Mouse (Mus musculus) limb, embryonic 11.5 days (tissue): ENCODE data around the gene Atxn1. TPM values are rescaled to one million over a fixed set of nuclear protein-coding genes. Genes with fewer than 3 reads are reported as not detected.

ENCODE experiments used
- ATAC-seq: fragments of 200-750 bp; cut with Nextera tagmentation; 2 replicates; pipeline ENCODE4 v1.8.0; 2017; ENCODE audit warnings: low read depth; ENCODE audit not compliant: insufficient number of reproducible peaks, low FRiP score, low TSS enrichment
- DNase-seq: peaks from one replicate; pipeline ENCODE4 v3.0.0-alpha.2; 2015; ENCODE audit warnings: low spot score
- H3K27ac ChIP-seq: fragments of 300-500 bp; sonication (generic); replicated peaks from 2 replicates; pipeline ENCODE4 v1.5.1; 2014; ENCODE audit warnings: low read depth, mild to moderate bottlenecking, low read length
- H3K27me3 ChIP-seq: fragments of 300-500 bp; sonication (generic); 2 replicates; pipeline ENCODE4 v1.6.1; 2014; ENCODE audit warnings: mild to moderate bottlenecking, low read length, mixed read lengths; ENCODE audit not compliant: control insufficient read depth, insufficient read depth
- H3K36me3 ChIP-seq: fragments of 300-500 bp; sonication (generic); 2 replicates; pipeline ENCODE4 v1.6.1; 2014; ENCODE audit warnings: mild to moderate bottlenecking, low read length, moderate library complexity, mixed read lengths; ENCODE audit not compliant: control insufficient read depth, insufficient read depth
- H3K4me1 ChIP-seq: fragments of 300-500 bp; sonication (generic); 2 replicates; pipeline ENCODE4 v1.6.1; 2014; ENCODE audit warnings: low read length, mixed read lengths; ENCODE audit not compliant: control insufficient read depth, insufficient read depth
- H3K4me2 ChIP-seq: fragments of 300-500 bp; sonication (generic); 2 replicates; pipeline ENCODE4 v1.6.1; 2014; ENCODE audit warnings: low read depth, mild to moderate bottlenecking, moderate library complexity; ENCODE audit not compliant: severe bottlenecking
- H3K4me3 ChIP-seq: fragments of 300-500 bp; sonication (generic); 2 replicates; pipeline ENCODE4 v1.5.1; 2014; ENCODE audit warnings: low read depth, low read length
- H3K9ac ChIP-seq: fragments of 300-500 bp; sonication (generic); 2 replicates; pipeline ENCODE4 v1.6.1; 2014; ENCODE audit warnings: mild to moderate bottlenecking, low read length
- H3K9me3 ChIP-seq: fragments of 300-500 bp; sonication (generic); 2 replicates; pipeline ENCODE4 v1.6.1; 2016; ENCODE audit warnings: low read length; ENCODE audit not compliant: control insufficient read depth
- WGBS: fragments of 180-500 bp; shearing (Covaris S2); extraction: QIAGEN DNeasy Blood & Tissue Kit; methylation state at CpG from one replicate; pipeline ENCODE4 v1.1.7; 2014; 5-methylcytosine and 5-hydroxymethylcytosine counted together
- polyA plus RNA-seq: library from polyadenylated mRNA; unstranded; fragments of >200 nt; fragmentation: Nextera tagmentation; extraction: Ambion mirVana; gene quantifications from 2 replicates; pipeline ENCODE4 v1.2.1, GENCODE M21; 2014

The Atxn1 gene
- polyA plus RNA-seq, 1 experiment from 2014 or later = 1.5 TPM

DNA sequence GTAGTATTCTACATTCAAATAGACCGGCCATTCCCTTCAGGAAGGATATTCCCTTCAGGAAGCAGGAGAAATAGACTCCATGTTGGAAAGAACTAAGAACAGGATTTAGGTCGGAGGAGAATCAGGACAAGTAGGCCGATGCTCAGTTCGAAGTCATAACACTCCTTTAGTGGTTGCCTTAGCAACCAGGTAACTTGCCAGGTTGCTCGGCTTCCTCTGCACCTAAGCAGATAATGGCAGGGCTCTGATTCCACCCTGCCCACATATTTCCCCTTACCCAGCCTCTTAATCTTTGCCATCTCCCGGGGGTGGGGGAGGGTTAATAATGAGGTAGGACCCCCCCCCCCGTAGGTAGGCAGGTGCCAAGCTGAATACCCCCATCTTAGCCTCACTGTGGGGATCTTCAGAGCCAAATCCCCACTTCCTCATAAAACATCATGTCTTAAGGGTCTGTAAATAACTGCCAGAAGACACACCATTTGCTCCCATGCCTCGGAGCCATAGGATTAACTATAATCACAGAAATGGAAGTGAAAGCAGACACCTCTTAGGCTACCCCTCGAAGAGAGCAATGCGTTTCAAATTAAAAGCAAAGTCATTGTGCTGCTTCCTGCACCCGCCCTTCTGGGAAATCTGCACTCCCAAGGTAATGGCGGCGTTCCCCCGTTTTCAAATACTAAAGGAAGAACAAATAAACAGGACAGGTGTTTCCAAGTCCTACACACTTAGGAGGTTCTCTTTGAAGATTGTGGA lies 240.1 kb downstream of the Atxn1 start:
- Histone ChIP-seq H3K36me3 (no peaks in the 10 kb centered on the region), H3K4me1 (0 out of 2 replicates have a peak, but pooled peaks cover 4% of the 10 kb centered on the region), H3K4me3 (no peak overlapping the region), H3K9ac (no peak overlapping the region), H3K9me3 (no peaks in the 10 kb centered on the region), H3K4me2 (no peak overlapping the region), H3K27me3 (no peaks in the 10 kb centered on the region), H3K27ac (no peak overlapping the region)
- 58% methylated on average over 14 of the region's 14 CpGs for WGBS
- no peak for ATAC-seq
- DNase-seq = no peak

GRCm38 (mm10) chr13:45722885-45723284 lies 241.9 kb downstream of the Atxn1 start:
- no peak overlapping the region for H3K4me3 ChIP-seq
- DNase-seq (no peak), ATAC-seq (no peak)
- no peak overlapping the region for H3K4me2 ChIP-seq
- no peaks in the 10 kb centered on the region for H3K9me3 ChIP-seq
- 0 out of 2 replicates have a peak, but pooled peaks cover 4% of the 10 kb centered on the region for H3K4me1 ChIP-seq
- no peak overlapping the region for H3K9ac ChIP-seq
- no peaks in the 10 kb centered on the region for H3K36me3 ChIP-seq
- no peaks in the 10 kb centered on the region for H3K27me3 ChIP-seq
- WGBS = 91% methylated on average over 5 of the region's 5 CpGs
- H3K27ac ChIP-seq = no peak overlapping the region

DNA sequence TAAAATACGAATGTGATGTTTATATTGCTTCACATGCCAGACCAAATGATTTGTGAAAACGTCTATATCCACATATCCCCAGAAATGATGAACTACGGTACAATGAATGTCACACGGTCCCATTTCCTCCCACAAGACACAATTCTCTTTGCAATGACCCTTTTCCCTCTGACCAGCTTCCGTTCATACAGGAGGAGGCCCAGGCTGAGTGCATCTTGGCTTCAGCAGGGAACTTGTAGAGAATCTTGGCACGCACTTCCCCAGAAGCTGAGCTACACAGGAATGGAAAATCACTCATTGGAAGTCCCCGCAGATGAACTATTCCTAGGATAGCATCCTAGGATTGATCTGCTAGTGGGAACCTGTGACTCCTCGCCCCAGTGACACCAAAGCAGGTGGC lies 243.2 kb downstream of the Atxn1 start:
- WGBS = 86% methylated on average over 8 of the region's 8 CpGs
- ATAC-seq (no peak), DNase-seq (no peak)
- no peak overlapping the region for H3K4me3 ChIP-seq
- H3K4me1 ChIP-seq = 0 out of 2 replicates have a peak, but pooled peaks cover 4% of the 10 kb centered on the region
- H3K4me2 ChIP-seq = no peak overlapping the region
- H3K9ac ChIP-seq = no peak overlapping the region
- H3K9me3 ChIP-seq = no peaks in the 10 kb centered on the region
- no peaks in the 10 kb centered on the region for H3K36me3 ChIP-seq
- H3K27ac ChIP-seq = no peak overlapping the region
- no peaks in the 10 kb centered on the region for H3K27me3 ChIP-seq

DNA sequence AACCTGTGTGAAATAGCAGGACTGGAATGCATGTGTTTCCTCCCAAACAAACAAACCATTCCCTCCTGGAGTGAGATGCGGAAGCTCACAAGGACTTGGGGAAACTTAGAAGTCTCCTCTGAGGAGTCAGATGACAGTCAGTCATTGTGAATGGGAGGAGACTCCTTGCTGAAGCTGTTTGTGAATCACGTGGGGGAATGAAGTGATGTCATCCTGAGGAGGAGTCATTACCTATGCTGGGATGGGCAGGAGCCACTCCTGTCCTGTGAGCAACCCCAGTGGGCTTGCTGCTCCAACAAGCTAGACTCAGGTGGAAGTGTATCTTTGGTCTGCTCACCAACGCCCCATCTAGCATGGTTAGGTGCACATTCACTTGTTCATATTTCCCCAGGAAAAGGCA lies 246.0 kb downstream of the Atxn1 start:
- WGBS = 43% methylated on average over 3 of the region's 3 CpGs
- Histone ChIP-seq H3K4me2 (no peak overlapping the region), H3K4me1 (no peaks in the 10 kb centered on the region), H3K4me3 (no peak overlapping the region), H3K9ac (no peak overlapping the region), H3K9me3 (no peaks in the 10 kb centered on the region), H3K27me3 (no peaks in the 10 kb centered on the region), H3K27ac (no peak overlapping the region), H3K36me3 (no peaks in the 10 kb centered on the region)
- no peak for ATAC-seq
- no peak for DNase-seq

- Histone ChIP-seq H3K27me3 (no peaks in the 10 kb centered on the region), H3K9ac (no peak overlapping the region), H3K27ac (no peak overlapping the region), H3K4me3 (no peak overlapping the region), H3K4me1 (no peaks in the 10 kb centered on the region), H3K36me3 (no peaks in the 10 kb centered on the region), H3K9me3 (no peaks in the 10 kb centered on the region), H3K4me2 (no peak overlapping the region)
- 80% methylated on average over 7 of the region's 7 CpGs for WGBS
- ATAC-seq = no peak
- DNase-seq = no peak
Observed at GRCm38 (mm10) chr13:45715583-45716180, 249.1 kb downstream of the Atxn1 start.

DNA sequence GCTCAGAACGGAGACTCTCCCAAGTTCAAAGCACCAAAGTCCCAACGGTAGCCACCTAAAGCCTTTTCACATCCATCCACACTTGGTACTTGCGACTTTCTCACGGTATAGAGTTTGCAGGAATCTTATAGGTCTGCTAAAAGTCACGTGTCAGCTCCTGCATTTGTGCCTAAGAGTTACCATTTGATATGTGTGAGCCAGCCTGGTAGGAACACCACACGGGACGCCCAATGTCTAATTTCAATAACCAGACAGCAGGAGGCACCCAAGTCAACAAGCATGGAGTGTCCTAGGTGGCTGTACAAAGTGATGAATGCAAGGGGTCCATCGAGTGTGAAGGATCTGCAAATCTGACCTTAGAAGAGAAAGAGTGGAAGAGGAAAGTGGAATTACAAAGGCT lies 254.8 kb downstream of the Atxn1 start:
- Histone ChIP-seq H3K9me3 (no peaks in the 10 kb centered on the region), H3K4me3 (no peak overlapping the region), H3K36me3 (no peaks in the 10 kb centered on the region), H3K9ac (no peak overlapping the region), H3K4me1 (no peaks in the 10 kb centered on the region), H3K4me2 (no peak overlapping the region), H3K27ac (no peak overlapping the region), H3K27me3 (no peaks in the 10 kb centered on the region)
- WGBS = 88% methylated on average over 8 of the region's 8 CpGs
- no peak for DNase-seq
- no peak for ATAC-seq

DNA sequence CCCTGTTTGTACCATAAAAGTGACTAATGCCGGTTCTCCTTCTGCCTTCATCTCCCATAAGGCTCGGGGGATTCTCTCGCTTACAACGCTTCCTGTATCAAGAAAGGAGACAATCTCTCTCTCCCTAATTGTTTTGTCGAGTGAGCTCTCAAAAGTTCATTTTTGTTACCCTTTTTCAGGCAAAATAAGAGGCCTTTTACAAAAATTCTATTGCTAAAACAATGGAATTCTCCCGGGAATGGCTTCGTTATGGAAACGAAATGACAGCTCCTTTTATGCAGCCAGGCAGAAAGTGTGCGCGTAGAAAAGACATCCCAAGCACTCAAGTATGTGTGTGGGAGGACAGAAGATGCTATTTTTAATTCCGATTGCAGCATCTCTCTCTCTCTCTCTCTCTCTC lies 255.4 kb downstream of the Atxn1 start:
- Histone ChIP-seq H3K27me3 (no peaks in the 10 kb centered on the region), H3K4me1 (no peaks in the 10 kb centered on the region), H3K27ac (no peak overlapping the region), H3K4me3 (no peak overlapping the region), H3K9ac (no peak overlapping the region), H3K4me2 (no peak overlapping the region), H3K36me3 (no peaks in the 10 kb centered on the region), H3K9me3 (no peaks in the 10 kb centered on the region)
- no peak for DNase-seq
- 88% methylated on average over 11 of the region's 11 CpGs for WGBS
- ATAC-seq = no peak

GRCm38 (mm10) chr13:45701296-45701790 lies 263.5 kb downstream of the Atxn1 start:
- Histone ChIP-seq H3K4me2 (no peak overlapping the region), H3K27ac (no peak overlapping the region), H3K4me1 (0 out of 2 replicates have a peak, but pooled peaks cover 2% of the 10 kb centered on the region), H3K27me3 (no peaks in the 10 kb centered on the region), H3K9ac (no peak overlapping the region), H3K9me3 (no peaks in the 10 kb centered on the region), H3K4me3 (no peak overlapping the region), H3K36me3 (no peaks in the 10 kb centered on the region)
- 77% methylated on average over 7 of the region's 7 CpGs for WGBS
- ATAC-seq (no peak), DNase-seq (no peak)
